Mouse (Mus musculus) spleen, adult 2 months (tissue): ENCODE data around the gene Fcgr2b.

Experiments used
- CTCF ChIP-seq: fragments of 200-500 bp; IDR thresholded peaks from 2 replicates; pipeline ENCODE4 v1.5.1; 2011; ENCODE audit warnings: mild to moderate bottlenecking, inconsistent platforms; ENCODE audit not compliant: insufficient read depth, insufficient read length, insufficient replicate concordance; ENCODE audit errors: extremely low read depth
- POLR2A ChIP-seq: fragments of 200-500 bp; IDR thresholded peaks from 2 replicates; pipeline ENCODE4 v1.6.1; 2011; ENCODE audit warnings: low read depth, low read length, inconsistent platforms

DNA sequence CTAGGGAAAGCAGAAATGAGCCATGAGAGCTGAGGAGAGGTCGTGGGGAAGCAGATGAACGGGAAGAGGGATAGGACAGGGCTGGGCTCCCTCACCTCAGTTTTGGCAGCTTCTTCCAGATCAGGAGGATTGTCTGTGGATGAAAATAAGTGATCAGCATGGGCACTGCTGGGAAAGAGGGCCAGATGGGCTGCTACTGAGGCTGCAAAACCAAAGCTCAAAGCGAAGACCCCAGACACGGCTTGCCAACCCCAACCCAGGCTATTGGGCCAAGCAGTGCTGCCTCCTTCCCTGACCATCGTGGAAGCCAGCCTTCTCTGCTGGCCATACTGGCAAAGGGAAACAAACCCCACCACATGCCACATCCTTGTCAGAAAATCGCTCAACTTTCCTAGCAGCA is 15.2 kb downstream of the Fcgr2b start:
- TF ChIP-seq CTCF (no peak), POLR2A (no peak)
